Mouse (Mus musculus) intestine, embryonic 14.5 days (tissue): ENCODE data around the gene Shroom2. TPM values are rescaled to one million over a fixed set of nuclear protein-coding genes. Genes with fewer than 3 reads are reported as not detected.

Experiments used
- ATAC-seq: fragments of 200-750 bp; cut with Nextera tagmentation; replicated peaks from 2 replicates; pipeline ENCODE4 v1.8.0; 2017; ENCODE audit warnings: low read depth, moderate number of reproducible peaks, moderate TSS enrichment, moderate library complexity; ENCODE audit not compliant: low FRiP score, low TSS enrichment
- DNase-seq: peaks from one replicate; pipeline ENCODE4 v3.0.0-alpha.2; 2018; ENCODE audit warnings: low spot score
- H3K27ac ChIP-seq: fragments of 300-500 bp; sonication (generic); 2 replicates; pipeline ENCODE4 v1.5.1; 2014; ENCODE audit warnings: low read depth, mild to moderate bottlenecking, control low read depth
- H3K27me3 ChIP-seq: fragments of 300-500 bp; sonication (generic); replicated peaks from 2 replicates; pipeline ENCODE4 v1.6.1; 2014; ENCODE audit warnings: low read length, control low read depth; ENCODE audit not compliant: control insufficient read depth, insufficient read depth
- H3K36me3 ChIP-seq: fragments of 300-500 bp; sonication (generic); 2 replicates; pipeline ENCODE4 v1.6.1; 2014; ENCODE audit warnings: low read length, control low read depth; ENCODE audit not compliant: control insufficient read depth, insufficient read depth
- H3K4me1 ChIP-seq: fragments of 300-500 bp; sonication (generic); replicated peaks from 2 replicates; pipeline ENCODE4 v1.6.1; 2014; ENCODE audit warnings: low read length, control low read depth, mixed read lengths; ENCODE audit not compliant: control insufficient read depth, insufficient read depth
- H3K4me2 ChIP-seq: fragments of 300-500 bp; sonication (generic); 2 replicates; pipeline ENCODE4 v1.6.1; 2014; ENCODE audit warnings: low read length
- H3K4me3 ChIP-seq: fragments of 300-500 bp; sonication (generic); 2 replicates; pipeline ENCODE4 v1.5.1; 2014; ENCODE audit warnings: low read depth, low read length, control low read depth, mixed read lengths
- H3K9ac ChIP-seq: fragments of 300-500 bp; sonication (generic); 2 replicates; pipeline ENCODE4 v1.6.1; 2014; ENCODE audit warnings: mild to moderate bottlenecking, low read length
- H3K9me3 ChIP-seq: fragments of 300-500 bp; sonication (generic); 2 replicates; pipeline ENCODE4 v1.6.1; 2016; ENCODE audit warnings: low read length, control low read depth; ENCODE audit not compliant: control insufficient read depth
- WGBS: fragments of 180-500 bp; shearing (Covaris S2); extraction: QIAGEN DNeasy Blood & Tissue Kit; methylation state at CpG from one replicate; pipeline ENCODE4 v1.1.7; 2014; 5-methylcytosine and 5-hydroxymethylcytosine counted together
- polyA plus RNA-seq: library from polyadenylated mRNA; unstranded; fragments of >200 nt; fragmentation: Nextera tagmentation; extraction: Ambion mirVana; gene quantifications from 2 replicates; pipeline ENCODE4 v1.2.1, GENCODE M21; 2014

Gene Shroom2
- polyA plus RNA-seq, 1 experiment from 2014 or later, result 8.7 TPM

GRCm38 (mm10) chrX:152676357-152676756 lies 92.9 kb downstream of the Shroom2 start:
- DNase-seq (no peak), ATAC-seq (no peak)
- Histone ChIP-seq H3K9me3 (no peaks in the 10 kb centered on the region), H3K4me3 (no peak overlapping the region), H3K27me3 (no peaks in the 10 kb centered on the region), H3K4me1 (no peaks in the 10 kb centered on the region), H3K4me2 (no peak overlapping the region), H3K9ac (no peak overlapping the region), H3K27ac (no peak overlapping the region), H3K36me3 (no peaks in the 10 kb centered on the region)
- 56% methylated on average over 3 of the region's 3 CpGs for WGBS

GRCm38 (mm10) chrX:152673431-152673830 lies 95.8 kb downstream of the Shroom2 start:
- Histone ChIP-seq H3K9me3 (no peaks in the 10 kb centered on the region), H3K27ac (no peak overlapping the region), H3K4me3 (no peak overlapping the region), H3K4me1 (no peaks in the 10 kb centered on the region), H3K4me2 (no peak overlapping the region), H3K36me3 (no peaks in the 10 kb centered on the region), H3K9ac (no peak overlapping the region), H3K27me3 (no peaks in the 10 kb centered on the region)
- 73% methylated on average over 3 of the region's 3 CpGs for WGBS
- ATAC-seq (no peak), DNase-seq (no peak)

- 47% methylated on average over 4 of the region's 4 CpGs for WGBS
- Histone ChIP-seq H3K27ac (no peak overlapping the region), H3K27me3 (0 out of 2 replicates have a peak, but pooled peaks cover 12% of the 10 kb centered on the region), H3K9me3 (no peaks in the 10 kb centered on the region), H3K36me3 (no peaks in the 10 kb centered on the region), H3K9ac (no peak overlapping the region), H3K4me2 (no peak overlapping the region), H3K4me3 (no peak overlapping the region), H3K4me1 (no peaks in the 10 kb centered on the region)
- ATAC-seq, result no peak
- no peak for DNase-seq
Measured at GRCm38 (mm10) chrX:152657363-152658036, 111.8 kb downstream of the Shroom2 start.

- 72% methylated on average over 2 of the region's 2 CpGs for WGBS
Measured at GRCm38 (mm10) chrX:152656609-152656939, 112.7 kb downstream of the Shroom2 start.

GRCm38 (mm10) chrX:152655796-152656608 lies 113.3 kb downstream of the Shroom2 start:
- Histone ChIP-seq H3K36me3 (no peaks in the 10 kb centered on the region), H3K4me1 (no peaks in the 10 kb centered on the region), H3K9ac (no peak overlapping the region), H3K27me3 (0 out of 2 replicates have a peak, but pooled peaks cover 8% of the 10 kb centered on the region), H3K9me3 (no peaks in the 10 kb centered on the region), H3K4me2 (no peak overlapping the region), H3K27ac (no peak overlapping the region), H3K4me3 (no peak overlapping the region)
- 49% methylated on average over 8 of the region's 8 CpGs for WGBS
- ATAC-seq, result no peak
- DNase-seq, result no peak

More at GRCm38 (mm10) chrX:152656609-152656939, 112.7 kb downstream of the Shroom2 start:
- no peak overlapping the region for H3K4me3 ChIP-seq
- H3K9ac ChIP-seq, result no peak overlapping the region
- no peak for ATAC-seq
- no peak overlapping the region for H3K4me2 ChIP-seq
- DNase-seq, result no peak
- H3K9me3 ChIP-seq, result no peaks in the 10 kb centered on the region
- H3K27ac ChIP-seq, result no peak overlapping the region
- no peaks in the 10 kb centered on the region for H3K4me1 ChIP-seq
- no peaks in the 10 kb centered on the region for H3K36me3 ChIP-seq
- H3K27me3 ChIP-seq, result 0 out of 2 replicates have a peak, but pooled peaks cover 12% of the 10 kb centered on the region

GRCm38 (mm10) chrX:152652676-152653075 lies 116.6 kb downstream of the Shroom2 start:
- Histone ChIP-seq H3K27me3 (no peaks in the 10 kb centered on the region), H3K4me3 (no peak overlapping the region), H3K36me3 (no peaks in the 10 kb centered on the region), H3K9me3 (no peaks in the 10 kb centered on the region), H3K4me1 (no peaks in the 10 kb centered on the region), H3K27ac (no peak overlapping the region), H3K4me2 (no peak overlapping the region), H3K9ac (no peak overlapping the region)
- no peak for DNase-seq
- 80% methylated on average over 2 of the region's 2 CpGs for WGBS
- ATAC-seq, result no peak

GRCm38 (mm10) chrX:152644827-152645226 lies 124.4 kb downstream of the Shroom2 start:
- WGBS, result 47% methylated on average over 4 of the region's 4 CpGs
- H3K4me2 ChIP-seq, result no peak overlapping the region
- H3K4me3 ChIP-seq, result no peak overlapping the region
- H3K9ac ChIP-seq, result no peak overlapping the region
- no peaks in the 10 kb centered on the region for H3K27me3 ChIP-seq
- H3K9me3 ChIP-seq, result no peaks in the 10 kb centered on the region
- ATAC-seq (no peak), DNase-seq (no peak)
- H3K36me3 ChIP-seq, result no peaks in the 10 kb centered on the region
- no peak overlapping the region for H3K27ac ChIP-seq
- no peaks in the 10 kb centered on the region for H3K4me1 ChIP-seq

- DNase-seq (no peak), ATAC-seq (no peak)
- no peaks in the 10 kb centered on the region for H3K9me3 ChIP-seq
- no peak overlapping the region for H3K9ac ChIP-seq
- no peaks in the 10 kb centered on the region for H3K36me3 ChIP-seq
- H3K4me1 ChIP-seq, result no peaks in the 10 kb centered on the region
- 59% methylated on average over 11 of the region's 11 CpGs for WGBS
- no peak overlapping the region for H3K4me3 ChIP-seq
- no peak overlapping the region for H3K4me2 ChIP-seq
- no peaks in the 10 kb centered on the region for H3K27me3 ChIP-seq
- no peak overlapping the region for H3K27ac ChIP-seq
Measured at GRCm38 (mm10) chrX:152643679-152644638, 125.3 kb downstream of the Shroom2 start.
